Mouse (Mus musculus) kidney, adult 18-20 months (tissue): ENCODE data around the gene Ptprg.

Experiments
- DNase-seq: peaks from one replicate; pipeline ENCODE4 v3.0.0; 2021

Ptprg gene

GRCm38 (mm10) chr14:11565283-11565682 lies 12.0 kb downstream of the Ptprg start:
- DNase-seq = no peak

DNA sequence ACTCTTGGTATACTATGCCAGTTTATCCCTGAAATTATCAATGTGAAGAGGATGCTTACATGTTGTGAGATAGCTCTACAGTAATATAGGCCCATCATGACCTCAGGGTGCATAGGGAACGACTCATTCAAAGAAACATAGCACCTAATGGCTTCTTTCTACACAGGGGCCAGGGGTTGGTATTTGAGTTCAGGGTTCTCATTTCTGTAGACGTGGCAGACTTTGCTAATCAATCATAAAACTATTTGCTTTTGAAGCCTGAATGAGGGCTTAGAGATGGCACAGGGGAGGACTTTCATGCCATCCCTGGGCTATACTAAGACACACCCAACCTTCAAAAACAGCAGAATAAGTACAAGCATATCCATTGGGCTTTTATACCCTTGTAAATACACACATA lies 16.4 kb downstream of the Ptprg start:
- no peak for DNase-seq

GRCm38 (mm10) chr14:11571766-11572394 lies 18.5 kb downstream of the Ptprg start:
- DNase-seq = no peak

DNA sequence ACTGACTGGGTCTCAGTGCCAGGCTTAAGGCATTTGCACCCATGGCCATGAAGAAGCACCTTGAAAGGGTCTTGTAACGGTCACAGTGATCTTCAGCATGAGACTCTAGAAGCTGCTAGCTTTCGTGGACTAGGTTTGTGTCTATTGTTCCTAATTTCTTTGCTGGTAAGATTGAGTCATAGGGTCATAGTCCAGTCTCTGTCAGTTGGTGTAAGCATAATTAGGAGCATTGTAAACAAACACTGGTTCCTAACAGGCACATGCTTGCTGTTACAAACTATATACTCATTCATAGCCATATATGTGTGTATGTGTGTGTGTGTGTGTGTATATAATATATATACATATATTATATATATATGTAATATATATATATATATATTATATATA lies 19.1 kb downstream of the Ptprg start:
- no peak for DNase-seq

GRCm38 (mm10) chr14:11573710-11574109 lies 20.4 kb downstream of the Ptprg start:
- no peak for DNase-seq

GRCm38 (mm10) chr14:11577276-11577909 lies 24.1 kb downstream of the Ptprg start:
- no peak for DNase-seq

- DNase-seq = no peak
Measured at GRCm38 (mm10) chr14:11577910-11578309, 24.6 kb downstream of the Ptprg start.

GRCm38 (mm10) chr14:11578492-11578967 lies 25.2 kb downstream of the Ptprg start:
- DNase-seq = no peak

DNA sequence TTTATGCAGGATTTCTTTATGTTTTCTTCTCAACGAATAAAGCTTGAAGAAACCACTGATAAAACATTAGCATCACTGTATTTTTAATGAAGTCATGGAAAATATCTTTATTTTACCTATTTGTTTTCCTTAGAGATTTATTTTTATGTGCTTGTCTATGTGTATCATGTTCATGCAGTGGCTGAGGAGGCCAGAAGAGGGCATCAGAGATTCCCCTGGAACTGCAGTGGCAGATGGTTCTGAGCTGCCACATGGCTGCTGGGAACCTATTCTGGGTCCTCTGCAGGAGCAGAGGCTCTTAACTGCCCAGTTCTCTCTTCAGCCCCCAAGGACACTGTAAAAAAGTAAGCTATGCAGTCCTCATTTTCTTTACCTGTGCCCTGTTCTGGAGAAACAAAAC lies 26.6 kb downstream of the Ptprg start:
- DNase-seq = no peak

- DNase-seq = no peak
Measured at GRCm38 (mm10) chr14:11584263-11584662, 30.9 kb downstream of the Ptprg start.

GRCm38 (mm10) chr14:11584929-11585633 lies 31.7 kb downstream of the Ptprg start:
- DNase-seq = no peak

- DNase-seq = no peak
Measured at GRCm38 (mm10) chr14:11590387-11590786, 37.1 kb downstream of the Ptprg start.

- no peak for DNase-seq
Measured at GRCm38 (mm10) chr14:11592650-11593049, 39.3 kb downstream of the Ptprg start.

DNA sequence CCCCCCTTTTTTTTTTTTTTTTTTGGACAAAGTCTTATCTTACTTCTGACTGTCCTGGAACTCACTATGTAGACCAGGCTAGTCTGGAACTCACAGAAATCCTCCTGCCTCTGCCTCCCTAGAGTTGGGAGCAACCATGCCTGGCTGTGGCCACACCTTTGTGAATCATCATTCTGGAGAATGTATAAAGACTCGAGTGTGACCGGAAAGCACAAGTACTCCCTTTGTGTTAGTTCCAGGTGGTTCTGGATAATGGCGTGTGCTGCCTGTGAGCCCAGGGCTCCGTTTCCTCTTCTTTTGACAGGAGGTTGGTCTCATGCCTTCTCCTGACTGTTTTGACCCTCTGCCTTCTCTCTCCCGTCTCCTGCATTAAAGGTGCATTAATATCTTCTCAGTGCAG lies 41.0 kb downstream of the Ptprg start:
- no peak for DNase-seq

DNA sequence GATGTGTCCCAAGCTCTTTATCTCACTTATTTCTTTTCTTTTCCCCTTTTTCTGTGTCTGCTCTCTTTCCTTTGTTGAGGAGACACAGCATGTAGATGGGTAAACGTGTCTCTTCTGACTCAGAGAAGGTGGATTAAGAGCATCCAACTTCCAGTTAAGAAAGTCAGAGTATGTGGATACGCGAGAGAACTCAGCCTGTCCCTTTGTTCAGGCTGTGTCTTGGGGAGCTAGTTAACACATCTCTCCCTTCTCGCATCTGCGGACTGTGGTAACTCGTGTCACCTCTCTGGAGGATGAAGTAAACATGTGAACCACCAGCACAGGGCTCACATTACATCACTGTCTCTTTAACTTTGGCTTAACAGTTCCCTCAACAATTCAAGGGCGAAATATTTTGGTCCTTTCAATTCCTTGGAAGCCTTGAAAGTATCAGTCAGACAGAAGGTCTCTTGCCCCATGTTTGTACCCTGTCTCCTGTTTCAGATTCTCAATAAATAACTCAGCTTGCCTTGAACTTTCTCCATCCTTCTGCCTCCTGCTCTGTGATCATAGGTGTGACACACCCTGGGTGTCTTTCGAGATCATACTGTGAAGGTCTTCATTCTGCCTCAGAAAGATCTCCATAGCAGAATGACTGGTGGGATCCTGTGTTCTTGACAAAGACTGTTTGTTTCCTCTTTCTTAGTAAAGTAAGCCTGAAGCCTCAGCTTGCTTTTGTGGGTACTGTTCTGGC lies 51.0 kb downstream of the Ptprg start:
- no peak for DNase-seq

- DNase-seq = no peak
Measured at GRCm38 (mm10) chr14:11608366-11608765, 55.0 kb downstream of the Ptprg start.

- no peak for DNase-seq
Measured at GRCm38 (mm10) chr14:11609857-11610582, 56.7 kb downstream of the Ptprg start.

GRCm38 (mm10) chr14:11612426-11612825 lies 59.1 kb downstream of the Ptprg start:
- DNase-seq = no peak

DNA sequence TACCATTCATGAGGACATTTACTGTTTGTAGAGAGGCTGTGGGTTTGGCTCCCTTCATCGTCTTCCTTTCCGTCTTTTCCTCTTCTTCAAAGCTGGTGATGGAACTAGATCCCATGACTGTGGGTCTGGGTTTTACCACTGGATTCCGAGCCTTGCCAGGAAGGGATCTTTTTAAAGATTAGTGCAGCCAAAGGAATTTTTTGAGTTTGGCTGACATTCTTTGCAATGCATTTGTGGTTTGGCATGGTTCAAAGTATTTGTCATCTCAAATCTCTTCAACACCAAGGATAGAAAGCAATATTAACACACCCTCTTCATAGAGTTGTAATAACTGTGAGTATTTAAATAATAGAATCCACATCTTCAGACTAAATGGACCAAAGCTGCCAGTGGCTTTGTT lies 59.8 kb downstream of the Ptprg start:
- no peak for DNase-seq

DNA sequence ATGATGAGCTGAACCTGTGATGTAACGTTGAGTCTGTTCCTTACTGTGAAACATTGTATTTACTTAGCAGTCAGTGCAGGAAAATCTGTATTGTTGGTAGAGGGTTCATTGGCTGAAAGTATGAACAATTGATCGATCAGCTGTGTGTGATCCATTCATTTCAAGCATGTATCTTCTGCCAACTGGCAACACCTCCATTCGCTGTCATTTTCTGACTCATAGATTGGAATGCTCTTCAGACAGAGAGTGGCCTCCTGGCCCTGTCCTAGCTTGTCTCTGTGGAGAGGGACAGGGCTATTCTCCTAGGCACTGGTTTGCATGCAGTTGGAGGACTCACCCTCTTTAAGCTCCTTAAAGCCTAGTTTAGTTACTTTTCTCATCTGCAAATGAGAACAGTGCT lies 62.4 kb downstream of the Ptprg start:
- no peak for DNase-seq

DNA sequence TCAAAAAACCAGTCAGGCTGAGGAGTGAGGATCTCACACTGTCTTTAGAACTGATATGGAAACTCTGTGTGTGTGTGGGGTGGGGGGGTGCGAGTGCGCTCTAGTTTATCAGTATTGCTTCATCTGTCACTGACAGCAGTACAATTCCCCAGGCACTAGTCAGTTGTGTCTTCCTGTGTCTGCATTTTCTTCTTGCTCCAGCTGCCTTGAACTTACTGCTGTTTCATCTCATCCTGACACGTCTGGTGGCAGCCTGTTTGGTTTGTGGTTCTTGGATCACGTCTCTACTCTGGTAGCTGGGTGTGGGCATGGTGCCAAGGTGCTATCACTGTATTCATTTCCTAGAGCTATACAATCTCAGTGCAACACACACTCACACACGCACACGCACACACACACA lies 64.0 kb downstream of the Ptprg start:
- DNase-seq = peak; percentile 35

GRCm38 (mm10) chr14:11618140-11618705 lies 64.9 kb downstream of the Ptprg start:
- no peak for DNase-seq
